Mouse (Mus musculus) yolk sac, embryonic 10.5 days (tissue): ENCODE measurements around the gene Tex21.
"Not testable (repeated sequence)": the region's sequence is repeated elsewhere in the genome, so short reads cannot be mapped to it uniquely, and the experiment has no call there.

Experiments used
- DNase-seq: peaks from one replicate; pipeline ENCODE4 v3.0.0-alpha.2; 2017; ENCODE audit warnings: low spot score

The Tex21 gene

GRCm38 (mm10) chr12:76260673-76261072, 14.1 kb upstream of the Tex21 start:
- no peak for DNase-seq

GRCm38 (mm10) chr12:76256114-76256843, 9.7 kb upstream of the Tex21 start:
- DNase-seq: peak; percentile 64

- DNase-seq: no peak
Measured at GRCm38 (mm10) chr12:76255499-76255875, 8.9 kb upstream of the Tex21 start.

GRCm38 (mm10) chr12:76254725-76255498, 8.4 kb upstream of the Tex21 start, which contains the start of gene Mthfd1:
Mthfd1 (plus strand) TSS chr12:76255298.
- peak; percentile 97 for DNase-seq

GRCm38 (mm10) chr12:76253991-76254390, 7.4 kb upstream of the Tex21 start:
- no peak for DNase-seq

- DNase-seq: no peak
Measured at GRCm38 (mm10) chr12:76253591-76253990, 7.0 kb upstream of the Tex21 start.

GRCm38 (mm10) chr12:76253090-76253489, 6.5 kb upstream of the Tex21 start:
- no peak for DNase-seq

- no peak for DNase-seq
Measured at GRCm38 (mm10) chr12:76244981-76245380, 1.6 kb downstream of the Tex21 start.

GRCm38 (mm10) chr12:76241833-76242232, 4.7 kb downstream of the Tex21 start:
- no peak for DNase-seq

GRCm38 (mm10) chr12:76241084-76241483, 5.5 kb downstream of the Tex21 start:
- no peak for DNase-seq

GRCm38 (mm10) chr12:76240670-76241069, 5.9 kb downstream of the Tex21 start:
- DNase-seq: no peak

- DNase-seq: peak; percentile 24
Measured at GRCm38 (mm10) chr12:76239839-76240571, 6.5 kb downstream of the Tex21 start.

- no peak for DNase-seq
Measured at GRCm38 (mm10) chr12:76239145-76239838, 7.3 kb downstream of the Tex21 start.

- no peak for DNase-seq
Measured at GRCm38 (mm10) chr12:76235253-76235652, 11.3 kb downstream of the Tex21 start.

GRCm38 (mm10) chr12:76230644-76231043, 15.9 kb downstream of the Tex21 start:
- no peak for DNase-seq

GRCm38 (mm10) chr12:76222104-76222503, 24.4 kb downstream of the Tex21 start:
- DNase-seq: not testable (repeated sequence)

- no peak for DNase-seq
Measured at GRCm38 (mm10) chr12:76216716-76217115, 29.8 kb downstream of the Tex21 start.

GRCm38 (mm10) chr12:76215121-76215520, 31.4 kb downstream of the Tex21 start:
- DNase-seq: no peak

- no peak for DNase-seq
Measured at GRCm38 (mm10) chr12:76209429-76209974, 37.0 kb downstream of the Tex21 start.

- DNase-seq: no peak
Measured at GRCm38 (mm10) chr12:76200326-76200725, 46.2 kb downstream of the Tex21 start.

GRCm38 (mm10) chr12:76197071-76197470, 49.5 kb downstream of the Tex21 start:
- no peak for DNase-seq

GRCm38 (mm10) chr12:76196709-76197054, 49.9 kb downstream of the Tex21 start:
- DNase-seq: peak; percentile 65
